Mouse (Mus musculus) erythroblast, embryonic 14.5 days (primary cell): ENCODE measurements at regions not wholly inside any gene's neighbourhood (a gene's known extent, or its start where the extent isn't known, plus 50 kb on each side); places are given as distances from the start of the nearest gene placed in this dataset.
"Not testable (repeated sequence)": the region's sequence is repeated elsewhere in the genome, so short reads cannot be mapped to it uniquely, and the experiment has no call there.

Experiments
- H3K27me3 ChIP-seq: 2 replicates; pipeline ENCODE4 v1.6.1; 2012; ENCODE audit warnings: inconsistent platforms; ENCODE audit not compliant: control insufficient read depth
- H3K36me3 ChIP-seq: 2 replicates; pipeline ENCODE4 v1.6.1; 2012; ENCODE audit warnings: mild to moderate bottlenecking, inconsistent platforms; ENCODE audit not compliant: control insufficient read depth
- H3K4me1 ChIP-seq: 2 replicates; pipeline ENCODE4 v1.6.1; 2012; ENCODE audit warnings: inconsistent platforms; ENCODE audit not compliant: control insufficient read depth
- H3K4me3 ChIP-seq: replicated peaks from 2 replicates; pipeline ENCODE3; 2012; ENCODE audit warnings: moderate library complexity, mild to moderate bottlenecking, inconsistent platforms
- H3K9me3 ChIP-seq: 2 replicates; pipeline ENCODE4 v1.6.1; 2012; ENCODE audit warnings: low read length, inconsistent platforms, mixed read lengths; ENCODE audit not compliant: control insufficient read depth
- GATA1 ChIP-seq: IDR thresholded peaks from 2 replicates; pipeline ENCODE4 v1.6.1; 2012; ENCODE audit warnings: low read length, inconsistent platforms, mixed read lengths
- TAL1 ChIP-seq: IDR thresholded peaks from 3 replicates; pipeline ENCODE4 v1.6.1; 2012; ENCODE audit warnings: low read length, inconsistent platforms, mixed read lengths

DNA sequence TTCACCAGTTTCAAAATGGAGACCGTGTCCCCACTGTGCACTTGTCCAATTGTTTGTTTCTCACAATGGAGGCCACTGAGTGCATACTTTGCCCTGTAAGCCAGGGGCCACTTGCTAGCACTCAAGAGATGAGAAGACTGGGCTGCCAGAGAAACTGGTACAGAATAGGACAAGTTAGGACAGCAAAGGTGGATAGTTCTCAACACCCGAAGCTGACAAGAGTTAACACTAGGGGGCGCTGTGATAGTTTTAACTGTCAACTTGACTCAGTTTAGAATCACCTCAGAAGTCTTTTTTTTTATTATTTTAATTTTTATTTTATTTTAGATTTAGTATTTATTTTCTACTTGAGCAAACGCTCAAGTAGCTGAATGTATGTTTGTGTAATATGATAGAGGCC, 188.2 kb upstream of the Asap2 start:
- H3K4me1 ChIP-seq, H3K4me3 ChIP-seq, H3K27me3 ChIP-seq, H3K36me3 ChIP-seq: not testable (repeated sequence)
- H3K9me3 ChIP-seq = peaks cover 27% of the 10 kb centered on the region

DNA sequence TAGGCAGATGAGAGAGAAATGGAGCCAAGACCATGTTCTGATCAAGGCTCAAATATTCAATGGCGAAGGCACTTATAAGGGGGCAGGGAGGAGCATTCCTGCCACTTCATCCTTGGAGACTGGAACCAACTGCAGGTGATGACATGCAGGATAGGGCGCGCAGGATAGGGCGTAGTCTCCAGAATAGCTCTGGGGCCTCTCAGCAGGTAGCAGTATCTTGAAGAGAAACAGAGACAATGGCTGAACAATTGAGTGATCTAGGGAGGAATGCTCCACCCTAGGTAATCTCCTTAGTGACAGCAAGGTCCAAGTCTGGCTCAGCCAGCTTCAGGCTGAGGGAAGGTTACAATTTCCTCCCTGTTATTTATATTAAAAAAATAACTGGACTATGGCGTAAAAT, 184.8 kb upstream of the Asap2 start:
- not testable (repeated sequence) for H3K36me3 ChIP-seq, H3K4me3 ChIP-seq, H3K27me3 ChIP-seq, H3K4me1 ChIP-seq
- peaks cover 18% of the 10 kb centered on the region for H3K9me3 ChIP-seq

DNA sequence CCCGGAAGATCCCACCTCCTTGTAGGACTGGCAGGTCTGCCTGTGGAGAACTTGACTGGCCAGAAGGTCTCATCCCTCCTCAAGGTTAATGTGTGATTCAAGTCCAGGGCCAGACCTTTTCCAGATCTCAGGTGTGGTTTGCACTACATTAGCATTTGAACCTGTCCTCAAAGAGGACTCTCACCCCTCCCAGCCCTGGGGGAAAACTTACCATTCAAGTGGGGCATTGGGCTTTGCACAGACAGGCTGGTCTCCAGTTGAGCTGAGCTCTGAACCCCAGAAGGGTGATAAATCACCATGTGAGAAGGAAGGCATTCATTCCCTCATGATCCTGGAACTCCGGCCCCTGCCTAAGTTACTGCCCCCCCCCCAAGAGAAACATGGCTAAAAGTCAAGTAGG, 183.6 kb upstream of the Asap2 start:
- Histone ChIP-seq H3K9me3 (peaks cover 20% of the 10 kb centered on the region), H3K36me3 (no peaks in the 10 kb centered on the region), H3K27me3 (no peaks in the 10 kb centered on the region), H3K4me3 (no peak overlapping the region), H3K4me1 (no peaks in the 10 kb centered on the region)
- TF ChIP-seq TAL1 = no peak
- no peak for TF ChIP-seq GATA1

DNA sequence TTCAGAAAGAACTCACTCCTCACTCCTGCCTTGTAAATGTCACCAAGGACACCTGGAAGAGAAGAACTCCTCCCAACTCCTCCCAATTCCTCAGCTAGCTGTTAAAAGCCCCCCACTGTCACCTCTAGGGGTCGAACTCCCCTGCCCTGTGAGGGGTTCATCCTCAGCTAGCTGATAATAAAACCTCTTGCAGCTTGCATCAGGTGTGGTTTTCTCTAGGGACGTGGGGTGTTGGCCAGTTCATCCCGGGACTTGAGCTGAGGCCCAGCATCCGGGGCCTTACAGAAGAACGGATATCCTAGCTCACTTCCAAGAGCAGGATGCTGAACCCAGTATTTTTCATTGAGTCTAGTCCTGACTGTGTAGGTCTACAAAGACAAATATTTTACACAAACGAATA, 176.4 kb upstream of the Asap2 start:
- H3K27me3 ChIP-seq, H3K36me3 ChIP-seq, H3K4me3 ChIP-seq, H3K4me1 ChIP-seq: not testable (repeated sequence)
- peaks cover 37% of the 10 kb centered on the region for H3K9me3 ChIP-seq

DNA sequence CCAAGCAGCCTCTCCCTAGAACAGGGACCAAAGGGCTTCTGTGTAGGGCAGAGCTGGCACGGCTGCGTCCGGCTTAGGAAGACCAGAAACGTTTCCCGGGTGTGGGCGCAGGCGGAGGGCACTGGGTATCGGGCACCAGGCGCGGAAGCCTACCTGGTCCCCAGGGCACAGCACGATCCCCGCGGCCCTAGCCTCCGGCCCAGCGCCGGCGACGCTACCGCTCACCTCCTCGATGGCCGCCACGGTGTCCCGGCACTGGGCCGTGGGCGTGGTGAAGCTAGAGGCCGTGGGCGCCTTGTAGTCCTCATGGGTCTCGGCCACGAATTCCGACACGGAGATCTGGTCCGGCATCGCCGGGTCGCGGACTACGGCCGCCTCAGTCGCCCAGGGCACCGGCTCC, 175.1 kb upstream of the Asap2 start:
- peaks cover 33% of the 10 kb centered on the region for H3K9me3 ChIP-seq
- not testable (repeated sequence) for H3K4me1 ChIP-seq, H3K27me3 ChIP-seq, H3K36me3 ChIP-seq, H3K4me3 ChIP-seq

DNA sequence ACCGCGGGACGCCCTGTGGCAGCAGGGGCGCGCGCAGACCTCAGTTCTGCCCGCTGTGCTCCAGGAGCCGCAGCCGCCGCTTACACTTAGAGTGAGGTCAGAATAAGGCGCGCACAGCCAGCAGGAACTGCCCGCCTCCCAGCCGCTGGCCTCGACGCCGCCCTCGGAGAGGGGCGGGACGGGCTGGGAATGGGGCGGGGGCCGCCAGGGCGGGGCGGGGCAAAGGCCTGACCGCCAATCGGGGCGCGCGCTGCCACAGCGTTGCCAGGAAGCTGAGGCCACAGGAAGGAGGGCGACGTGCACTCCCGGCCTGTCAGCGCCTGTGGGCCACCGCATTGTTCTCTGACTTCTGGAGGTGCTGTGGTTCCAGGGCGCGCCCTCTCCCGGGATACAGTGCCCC, 174.7 kb upstream of the Asap2 start:
- Histone ChIP-seq H3K4me1 (no peaks in the 10 kb centered on the region), H3K36me3 (no peaks in the 10 kb centered on the region), H3K27me3 (no peaks in the 10 kb centered on the region; the same call in 1 of the 2 replicates), H3K9me3 (peaks cover 30% of the 10 kb centered on the region), H3K4me3 (no peak overlapping the region)
- no peak for TF ChIP-seq GATA1
- TF ChIP-seq TAL1 = no peak

DNA sequence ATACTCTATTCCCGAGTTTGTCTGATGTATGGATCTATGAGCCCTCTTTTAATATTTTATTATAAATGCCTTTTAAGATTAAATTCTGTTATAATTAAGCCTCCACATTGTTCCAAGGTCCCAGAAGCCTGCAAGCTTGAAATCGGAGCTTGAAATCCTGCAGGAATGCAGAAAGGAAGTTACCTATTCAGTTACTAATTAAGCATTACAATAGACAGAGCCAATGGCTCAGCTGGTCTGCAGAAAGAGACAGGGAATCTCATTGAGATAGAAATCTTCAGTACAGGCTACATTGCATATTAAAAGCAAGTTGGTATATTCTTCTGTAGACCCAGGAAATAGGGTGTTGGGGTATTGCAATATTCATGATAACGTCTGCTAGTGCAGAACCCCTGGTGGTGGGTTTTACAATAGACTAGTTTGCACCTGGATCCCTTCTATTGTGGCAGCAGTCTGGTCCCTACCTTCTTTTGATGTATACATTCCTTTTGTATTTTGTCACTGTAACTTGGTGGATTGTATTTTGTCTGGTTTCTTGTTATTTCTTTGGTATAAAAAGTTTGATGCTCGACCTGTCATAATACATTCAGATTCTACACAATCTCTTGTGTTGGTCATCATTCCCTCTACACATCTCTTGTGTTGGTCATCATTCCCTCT, 146.5 kb upstream of the Asap2 start:
- H3K4me1 ChIP-seq, H3K4me3 ChIP-seq, H3K36me3 ChIP-seq, H3K27me3 ChIP-seq: not testable (repeated sequence)
- peaks cover 35% of the 10 kb centered on the region for H3K9me3 ChIP-seq

- H3K36me3 ChIP-seq, H3K4me1 ChIP-seq, H3K27me3 ChIP-seq, H3K4me3 ChIP-seq: not testable (repeated sequence)
- H3K9me3 ChIP-seq = peaks cover 32% of the 10 kb centered on the region
Observed at GRCm38 (mm10) chr12:20844873-20845272, 145.4 kb upstream of the Asap2 start.

- TF ChIP-seq TAL1 = no peak
- no peak for TF ChIP-seq GATA1
- no peaks in the 10 kb centered on the region for H3K27me3 ChIP-seq
- peaks cover 35% of the 10 kb centered on the region for H3K9me3 ChIP-seq
- no peak overlapping the region for H3K4me3 ChIP-seq
- no peaks in the 10 kb centered on the region for H3K36me3 ChIP-seq
- no peaks in the 10 kb centered on the region for H3K4me1 ChIP-seq
Observed at GRCm38 (mm10) chr12:20845297-20845696, 145.0 kb upstream of the Asap2 start.

GRCm38 (mm10) chr12:20884104-20884503, 106.2 kb upstream of the Asap2 start:
- H3K4me3 ChIP-seq, H3K4me1 ChIP-seq, H3K36me3 ChIP-seq, H3K27me3 ChIP-seq: not testable (repeated sequence)
- peaks cover 48% of the 10 kb centered on the region for H3K9me3 ChIP-seq

GRCm38 (mm10) chr12:20920653-20921397, 69.4 kb upstream of the Asap2 start:
- H3K36me3 ChIP-seq, H3K4me1 ChIP-seq, H3K27me3 ChIP-seq: not testable (repeated sequence)
- peak overlapping the region; percentile 41 for H3K4me3 ChIP-seq
- H3K9me3 ChIP-seq = peaks cover 14% of the 10 kb centered on the region

GRCm38 (mm10) chr12:20921398-20922023, 68.7 kb upstream of the Asap2 start:
- not testable (repeated sequence) for H3K4me1 ChIP-seq, H3K36me3 ChIP-seq, H3K4me3 ChIP-seq, H3K27me3 ChIP-seq
- peaks cover 16% of the 10 kb centered on the region for H3K9me3 ChIP-seq

DNA sequence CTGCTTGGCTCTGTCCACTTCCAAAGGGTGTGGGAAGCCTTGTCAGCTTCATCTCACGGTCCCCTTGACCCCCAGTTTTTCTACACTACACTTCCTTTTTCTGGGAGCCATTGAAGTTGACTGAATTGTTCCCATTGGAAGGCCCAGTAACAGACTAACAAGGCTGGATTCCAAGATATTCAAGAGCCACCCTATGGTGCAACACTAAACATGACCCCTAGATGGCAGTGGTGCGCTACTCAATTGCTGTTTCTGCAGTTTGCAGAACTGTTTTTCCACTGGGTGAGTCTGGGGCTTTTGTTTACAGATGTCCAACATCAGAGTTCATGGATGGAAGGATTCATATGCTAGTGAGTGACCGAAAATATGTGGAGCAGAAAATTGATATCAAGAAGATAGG, 61.3 kb upstream of the Asap2 start:
- H3K4me1 ChIP-seq, H3K36me3 ChIP-seq: not testable (repeated sequence)

More for the DNA sequence above, 61.3 kb upstream of the Asap2 start:
- H3K9me3 ChIP-seq = peaks cover 14% of the 10 kb centered on the region
- H3K27me3 ChIP-seq, H3K4me3 ChIP-seq: not testable (repeated sequence)
